Mouse (Mus musculus): ENCODE measurements around the gene Rpl7a. TPM values are rescaled to one million over a fixed set of nuclear protein-coding genes. Genes with fewer than 3 reads are reported as not detected.

Rpl7a gene
- polyA plus RNA-seq, 1 experiment from 2014 or later, result 376 TPM

DNA sequence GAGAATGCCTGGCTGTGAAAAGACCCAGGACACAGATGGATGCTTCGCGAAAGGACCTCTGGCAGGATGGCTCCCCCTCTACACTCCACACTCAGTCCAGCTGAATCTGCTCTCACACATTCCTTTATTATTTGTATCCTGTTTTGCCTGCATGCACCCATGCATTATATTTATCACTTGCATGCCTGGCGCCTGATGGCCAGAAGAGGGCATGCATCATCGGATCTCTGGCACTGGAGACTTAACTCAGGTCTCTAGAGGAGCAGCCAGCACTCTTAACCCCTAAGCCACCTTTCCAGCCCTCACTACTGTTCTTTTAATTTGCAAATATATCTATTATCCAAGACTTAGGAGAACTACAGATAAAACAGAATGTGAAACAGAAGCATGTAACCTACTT lies 50.2 kb downstream of the Rpl7a start:
- no peak overlapping the region for H3K4me2 ChIP-seq (ENCODE audit: low read length)
- H3K4me3 ChIP-seq (ENCODE audit: low read depth, low read length), result no peak overlapping the region
- H3K27me3 ChIP-seq (ENCODE audit: control insufficient read depth, insufficient read depth, low read depth, low read length), result no peaks in the 10 kb centered on the region
- H3K9me3 ChIP-seq (replicated peaks; ENCODE audit: control insufficient read depth, low read length, poor library complexity, severe bottlenecking), result no peaks in the 10 kb centered on the region
- 79% methylated on average over 4 of the region's 4 CpGs for WGBS
- peaks cover 20% of the 10 kb centered on the region for H3K36me3 ChIP-seq (ENCODE audit: control insufficient read depth, insufficient read depth, low read length)
- no peak overlapping the region for H3K27ac ChIP-seq (ENCODE audit: low read length)
- H3K4me1 ChIP-seq (ENCODE audit: control insufficient read depth, insufficient read depth, low read length), result peaks cover 28% of the 10 kb centered on the region
- ATAC-seq, result no peak
- no peak overlapping the region for H3K9ac ChIP-seq (ENCODE audit: low read depth, low read length)

Other genes with a start within 250 kb of the Rpl7a start
- not detected in 2 replicates for gene Lcn4, start 239.5 kb upstream of the Rpl7a start, polyA plus RNA-seq (2015; fragmentation: Nextera tagmentation; extraction: Ambion mirVana)
- gene Abo, start 45.8 kb upstream of the Rpl7a start, polyA plus RNA-seq (2015; fragmentation: Nextera tagmentation; extraction: Ambion mirVana), result not detected in 2 replicates
- 30.7 and 32.6 TPM in 2 replicates for gene Surf6, start 7.9 kb upstream of the Rpl7a start, polyA plus RNA-seq (2015; fragmentation: Nextera tagmentation; extraction: Ambion mirVana)
- gene Med22, start 87 bp upstream of the Rpl7a start, polyA plus RNA-seq (2015; fragmentation: Nextera tagmentation; extraction: Ambion mirVana), result 134 and 137 TPM in 2 replicates
- gene Surf2, start 5.6 kb downstream of the Rpl7a start, polyA plus RNA-seq (2015; fragmentation: Nextera tagmentation; extraction: Ambion mirVana), result 58.6 and 59.2 TPM in 2 replicates
- 90.1 and 97.5 TPM in 2 replicates for gene Surf1, start 5.8 kb downstream of the Rpl7a start, polyA plus RNA-seq (2015; fragmentation: Nextera tagmentation; extraction: Ambion mirVana)
- 99.9 and 103 TPM in 2 replicates for gene Surf4, start 23.2 kb downstream of the Rpl7a start, polyA plus RNA-seq (2015; fragmentation: Nextera tagmentation; extraction: Ambion mirVana)
- 0.38 and 0.41 TPM in 2 replicates for gene Stkld1, start 23.3 kb downstream of the Rpl7a start, polyA plus RNA-seq (2015; fragmentation: Nextera tagmentation; extraction: Ambion mirVana)
- 35.8 and 36.4 TPM in 2 replicates for gene Rexo4, start 53.6 kb downstream of the Rpl7a start, polyA plus RNA-seq (2015; fragmentation: Nextera tagmentation; extraction: Ambion mirVana)
- not detected in 2 replicates for gene Adamts13, start 62.7 kb downstream of the Rpl7a start, polyA plus RNA-seq (2015; fragmentation: Nextera tagmentation; extraction: Ambion mirVana)
- gene Cacfd1, start 99.2 kb downstream of the Rpl7a start, polyA plus RNA-seq (2015; fragmentation: Nextera tagmentation; extraction: Ambion mirVana), result 103 and 116 TPM in 2 replicates
- gene Slc2a6, start 117.2 kb downstream of the Rpl7a start, polyA plus RNA-seq (2015; fragmentation: Nextera tagmentation; extraction: Ambion mirVana), result 9.8 and 12.8 TPM in 2 replicates
- 0.24 TPM in 1 of 2 replicates, not detected in the other for gene Mymk, start 161.4 kb downstream of the Rpl7a start, polyA plus RNA-seq (2015; fragmentation: Nextera tagmentation; extraction: Ambion mirVana)
- gene Adamtsl2, start 168.6 kb downstream of the Rpl7a start, polyA plus RNA-seq (2015; fragmentation: Nextera tagmentation; extraction: Ambion mirVana), result 10.6 and 10.8 TPM in 2 replicates
- 5.0 and 8.1 TPM in 2 replicates for gene Fam163b, start 231.7 kb downstream of the Rpl7a start, polyA plus RNA-seq (2015; fragmentation: Nextera tagmentation; extraction: Ambion mirVana)

All from midbrain, embryonic 16.5 days (tissue).